Mouse (Mus musculus): Measurements from ENCODE around the gene 1600014C10Rik. TPM values are rescaled to one million over a fixed set of nuclear protein-coding genes. Genes with fewer than 3 reads are reported as not detected.

The 1600014C10Rik gene
- total RNA-seq, 2 experiments from 2014 or later, result 34.2 to 43.7 TPM

GRCm38 (mm10) chr7:38214473-38215214, 31.6 kb downstream of the 1600014C10Rik start:
- DNase-seq, result no peak

GRCm38 (mm10) chr7:38215281-38215680, 32.3 kb downstream of the 1600014C10Rik start:
- no peak for DNase-seq

GRCm38 (mm10) chr7:38215697-38216096, 32.7 kb downstream of the 1600014C10Rik start:
- DNase-seq, result no peak

- peak; percentile 82 to 87 for DNase-seq
Observed at GRCm38 (mm10) chr7:38217417-38218171, 34.6 kb downstream of the 1600014C10Rik start.

GRCm38 (mm10) chr7:38218631-38219367, 35.8 kb downstream of the 1600014C10Rik start:
- DNase-seq, result no peak

GRCm38 (mm10) chr7:38219526-38219925, 36.5 kb downstream of the 1600014C10Rik start:
- no peak for DNase-seq

GRCm38 (mm10) chr7:38220866-38221265, 37.8 kb downstream of the 1600014C10Rik start:
- no peak for DNase-seq

GRCm38 (mm10) chr7:38224577-38225369, 41.8 kb downstream of the 1600014C10Rik start:
- peak; percentile 37 to 63 for DNase-seq

- no peak for DNase-seq
Observed at GRCm38 (mm10) chr7:38226226-38226625, 43.2 kb downstream of the 1600014C10Rik start.

- DNase-seq, result peak; percentile 77 to 81
Observed at GRCm38 (mm10) chr7:38227181-38227899, 44.3 kb downstream of the 1600014C10Rik start.

- peak; percentile 96 to 97 for DNase-seq
Observed at GRCm38 (mm10) chr7:38227900-38228298, 44.9 kb downstream of the 1600014C10Rik start, which contains the start of gene Plekhf1. Gene Plekhf1 (minus strand): TSS chr7:38228016.

- DNase-seq, result no peak
Observed at GRCm38 (mm10) chr7:38228329-38228728, 45.3 kb downstream of the 1600014C10Rik start.

- DNase-seq, result peak in 1 of 2 experiments; percentile 47
Observed at GRCm38 (mm10) chr7:38230285-38230684, 47.3 kb downstream of the 1600014C10Rik start.

GRCm38 (mm10) chr7:38236400-38237105, 53.5 kb downstream of the 1600014C10Rik start:
- no peak for DNase-seq

- no peak for DNase-seq
Observed at GRCm38 (mm10) chr7:38237140-38237539, 54.1 kb downstream of the 1600014C10Rik start.

GRCm38 (mm10) chr7:38242417-38242816, 59.4 kb downstream of the 1600014C10Rik start:
- no peak for DNase-seq
